Mouse (Mus musculus): ENCODE results near the gene Gm813.

Gm813 gene

DNA sequence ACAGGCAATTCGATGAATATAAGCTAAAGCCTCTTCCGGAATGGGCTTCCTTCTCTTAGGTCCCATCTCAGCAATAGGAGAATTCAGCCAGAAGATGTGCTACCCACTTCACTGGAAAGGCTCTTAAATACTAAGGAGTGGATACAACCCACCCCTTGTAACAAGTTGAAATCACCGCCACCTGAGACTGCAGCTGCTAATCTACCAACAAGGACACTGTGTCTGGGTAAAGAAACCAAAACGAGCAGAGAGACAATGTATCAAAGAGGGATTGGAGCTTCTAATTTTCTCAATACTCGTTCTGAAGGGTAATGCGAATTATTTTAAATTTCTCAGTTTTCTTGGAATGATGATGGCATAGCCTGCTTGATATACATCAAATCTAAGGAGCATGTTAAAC lies at the start of gene Gm813:
Gm813 (minus strand) TSS at position 101 of the 400 bp plus-strand sequence.
- DNase-seq (ENCODE audit: low spot score in 2 of 2): no peak

- DNase-seq (ENCODE audit: low spot score in 2 of 2): peak in 1 of 2 experiments; percentile 5
These were observed 48.4 kb upstream of the Gm813 start for GRCm38 (mm10) chr16:58665137-58665536.

GRCm38 (mm10) chr16:58663816-58664215 lies 47.0 kb upstream of the Gm813 start:
- no peak for DNase-seq (ENCODE audit: low spot score in 2 of 2)

DNA sequence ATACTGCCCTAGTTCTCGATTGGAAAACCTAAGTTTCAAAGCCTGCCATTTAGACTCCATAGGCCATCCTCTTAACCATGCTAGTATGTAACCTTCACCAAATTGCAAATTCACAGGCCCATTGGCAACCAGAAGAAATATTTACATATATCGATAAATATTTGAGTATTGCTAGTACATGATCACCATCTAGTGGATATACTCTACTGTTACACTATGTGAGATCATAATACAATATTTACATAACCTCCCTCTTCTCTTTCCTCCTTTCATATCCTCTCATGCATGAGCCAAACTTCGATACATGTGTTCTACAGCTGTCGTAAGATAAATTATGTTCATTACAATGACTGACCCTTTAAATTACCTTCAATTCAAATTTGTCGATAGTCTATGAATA lies 46.2 kb upstream of the Gm813 start:
- DNase-seq (ENCODE audit: low spot score in 2 of 2): no peak

GRCm38 (mm10) chr16:58662287-58662791 lies 45.6 kb upstream of the Gm813 start:
- no peak for DNase-seq (ENCODE audit: low spot score in 2 of 2)

- DNase-seq (ENCODE audit: low spot score in 2 of 2): peak; percentile 47 to 59
These were observed 45.0 kb upstream of the Gm813 start for GRCm38 (mm10) chr16:58661826-58662225.

GRCm38 (mm10) chr16:58658668-58659067 lies 41.9 kb upstream of the Gm813 start:
- peak in 1 of 2 experiments; percentile 18 for DNase-seq (ENCODE audit: low spot score in 2 of 2)

GRCm38 (mm10) chr16:58656526-58656925 lies 39.7 kb upstream of the Gm813 start:
- no peak for DNase-seq (ENCODE audit: low spot score in 2 of 2)

GRCm38 (mm10) chr16:58655751-58656150 lies 39.0 kb upstream of the Gm813 start:
- DNase-seq (ENCODE audit: low spot score in 2 of 2): no peak

- no peak for DNase-seq (ENCODE audit: low spot score in 2 of 2)
These were observed 33.2 kb upstream of the Gm813 start for GRCm38 (mm10) chr16:58649979-58650378.

DNA sequence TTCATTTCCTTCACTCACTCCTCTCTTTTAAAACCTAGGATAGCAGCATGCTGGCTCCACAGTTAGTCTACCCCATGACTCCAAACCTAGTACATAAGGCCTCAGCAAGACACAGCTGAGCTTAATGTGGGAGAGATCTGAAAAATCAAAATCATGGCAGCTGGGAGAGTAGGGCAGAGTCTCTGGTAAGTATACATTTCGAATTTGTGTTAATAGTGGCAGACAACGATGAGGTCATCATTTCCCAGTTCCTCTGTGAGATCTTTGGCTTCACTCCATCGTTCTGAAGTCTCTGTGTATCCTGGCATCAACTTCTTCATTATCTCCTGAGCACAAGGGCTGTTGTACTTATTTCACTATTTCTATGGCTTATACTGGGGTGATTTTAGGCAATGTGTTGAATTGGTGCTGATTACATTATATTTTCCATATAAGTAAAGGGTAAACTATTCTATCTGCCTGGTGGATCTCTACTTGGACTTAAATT lies 22.0 kb upstream of the Gm813 start, which contains the start of gene E330017A01Rik:
E330017A01Rik (minus strand) TSS at position 51 of the 487 bp plus-strand sequence.
- DNase-seq (ENCODE audit: low spot score in 2 of 2): no peak

- DNase-seq (ENCODE audit: low spot score in 2 of 2): no peak
These were observed 21.2 kb upstream of the Gm813 start for GRCm38 (mm10) chr16:58638016-58638415.

DNA sequence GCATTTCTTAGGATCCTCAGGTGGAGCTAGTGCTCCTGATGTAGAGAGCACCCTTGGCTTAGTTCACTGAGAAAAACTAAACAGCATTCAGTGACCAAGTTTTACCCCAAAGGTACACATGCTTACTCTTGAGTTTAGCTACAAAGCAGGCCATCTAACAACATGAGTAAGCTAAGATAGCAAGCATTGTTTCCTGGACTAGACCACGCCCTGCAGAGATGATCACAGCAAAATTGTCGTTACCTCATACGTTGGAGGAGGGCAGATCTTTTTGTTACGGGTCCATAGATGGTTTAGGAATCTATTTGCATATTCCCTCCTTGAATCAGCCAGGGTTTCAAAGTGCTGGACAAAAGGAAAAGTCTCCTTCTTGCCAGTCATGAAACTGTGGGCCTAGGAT lies 20.7 kb upstream of the Gm813 start:
- DNase-seq (ENCODE audit: low spot score in 2 of 2): no peak

DNA sequence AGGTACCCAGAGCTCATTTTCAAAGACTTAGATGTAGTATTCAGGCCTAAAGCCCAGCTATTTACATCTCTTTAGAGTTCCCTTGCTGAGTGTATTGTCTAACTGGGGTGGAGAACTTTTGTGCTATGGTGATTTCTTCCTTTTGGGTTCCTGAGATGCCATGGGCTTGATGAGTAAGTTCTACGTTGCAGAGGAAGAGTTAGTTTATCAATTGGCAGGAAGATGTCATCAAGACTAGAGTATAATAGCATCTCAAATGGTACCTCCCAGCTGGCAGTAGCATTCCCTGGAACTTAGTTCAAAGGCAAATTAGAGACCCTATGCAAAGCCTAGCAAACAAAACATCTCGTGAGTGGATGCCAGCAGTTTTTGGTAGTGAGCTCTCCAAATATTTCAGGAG lies 19.1 kb upstream of the Gm813 start:
- DNase-seq (ENCODE audit: low spot score in 2 of 2): no peak

- no peak for DNase-seq (ENCODE audit: low spot score in 2 of 2)
These were observed 13.0 kb upstream of the Gm813 start for GRCm38 (mm10) chr16:58629736-58630135.

- no peak for DNase-seq (ENCODE audit: low spot score in 2 of 2)
These were observed 12.2 kb upstream of the Gm813 start for GRCm38 (mm10) chr16:58628968-58629367.

GRCm38 (mm10) chr16:58628336-58628680 lies 11.5 kb upstream of the Gm813 start:
- DNase-seq (ENCODE audit: low spot score in 2 of 2): no peak

DNA sequence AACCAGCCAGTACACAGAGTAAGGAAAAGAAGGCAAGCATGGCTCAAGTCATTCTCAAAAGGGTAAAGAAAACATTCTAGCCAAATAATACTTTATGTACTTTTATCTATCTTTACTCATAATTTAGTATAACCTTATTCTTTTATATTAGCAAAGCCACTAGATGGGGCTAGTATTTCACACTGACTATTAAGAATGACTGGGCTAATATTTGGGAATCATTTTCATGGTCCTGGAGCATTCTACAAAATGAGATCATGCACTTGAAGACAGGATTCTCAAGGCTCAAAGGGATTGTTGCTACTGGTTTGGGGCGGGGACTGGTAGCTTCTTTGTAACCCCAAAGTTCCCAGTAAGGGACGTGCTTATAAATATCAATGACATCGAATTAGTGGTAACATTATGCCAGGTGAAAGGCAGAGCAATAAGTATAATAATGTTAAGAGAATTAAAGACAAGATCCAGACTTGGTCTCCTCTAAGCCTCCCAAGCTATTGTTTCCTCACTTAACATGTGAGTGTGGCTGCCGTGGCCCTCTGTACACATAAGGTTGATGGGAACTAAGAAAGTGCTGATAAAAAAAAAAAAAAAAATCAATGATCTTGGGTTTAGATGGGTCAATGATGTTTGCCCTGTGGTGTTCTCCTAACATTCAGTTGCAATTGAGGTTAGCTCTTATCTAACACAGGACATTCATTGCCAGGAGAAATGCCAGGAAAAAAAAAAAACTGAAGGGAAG lies 11.0 kb upstream of the Gm813 start:
- DNase-seq (ENCODE audit: low spot score in 2 of 2): no peak

DNA sequence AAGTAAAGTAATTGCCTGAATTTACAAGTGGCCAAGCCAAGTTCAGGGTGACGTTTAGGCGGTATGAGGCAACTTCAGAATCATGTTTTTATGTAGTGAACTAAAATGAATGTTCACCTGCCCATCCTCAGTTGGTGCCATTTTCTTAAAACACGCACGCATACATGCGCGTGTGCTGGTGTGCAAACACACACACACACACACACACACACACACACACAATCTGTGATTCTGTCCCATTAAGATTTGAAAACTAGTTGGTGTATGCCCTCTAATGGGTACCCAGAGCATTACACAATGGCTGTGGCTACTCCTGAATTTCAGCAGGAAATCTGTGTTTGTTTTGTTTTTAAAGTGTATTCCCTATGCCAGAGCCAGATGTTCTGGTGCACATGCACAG lies 7.2 kb upstream of the Gm813 start:
- peak in 1 of 2 experiments; percentile 37 for DNase-seq (ENCODE audit: low spot score in 2 of 2)

GRCm38 (mm10) chr16:58623114-58623513 lies 6.3 kb upstream of the Gm813 start:
- DNase-seq (ENCODE audit: low spot score in 2 of 2): no peak

DNA sequence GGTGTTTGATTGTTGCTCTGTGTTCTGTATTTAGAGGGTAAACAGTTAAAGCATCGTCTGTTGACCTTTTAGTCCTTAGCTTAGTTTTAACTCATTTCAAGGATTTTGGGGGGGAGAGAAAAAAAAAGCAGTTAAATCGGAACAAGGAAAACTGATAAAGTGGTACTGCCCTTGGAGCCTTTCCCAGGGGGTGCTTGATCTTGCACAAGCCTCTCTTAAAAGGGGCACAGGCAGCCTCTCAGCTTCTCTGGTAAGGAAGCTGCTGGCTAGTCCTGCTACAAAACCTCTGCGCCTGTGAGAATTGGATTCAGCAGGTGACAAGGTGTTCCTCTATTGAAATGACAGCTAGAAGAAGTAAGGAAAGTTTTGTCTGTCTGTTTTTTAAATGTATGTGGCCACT lies 5.6 kb upstream of the Gm813 start:
- DNase-seq (ENCODE audit: low spot score in 2 of 2): no peak

- no peak for DNase-seq (ENCODE audit: low spot score in 2 of 2)
These were observed 568 bp upstream of the Gm813 start for GRCm38 (mm10) chr16:58617346-58617745.

DNA sequence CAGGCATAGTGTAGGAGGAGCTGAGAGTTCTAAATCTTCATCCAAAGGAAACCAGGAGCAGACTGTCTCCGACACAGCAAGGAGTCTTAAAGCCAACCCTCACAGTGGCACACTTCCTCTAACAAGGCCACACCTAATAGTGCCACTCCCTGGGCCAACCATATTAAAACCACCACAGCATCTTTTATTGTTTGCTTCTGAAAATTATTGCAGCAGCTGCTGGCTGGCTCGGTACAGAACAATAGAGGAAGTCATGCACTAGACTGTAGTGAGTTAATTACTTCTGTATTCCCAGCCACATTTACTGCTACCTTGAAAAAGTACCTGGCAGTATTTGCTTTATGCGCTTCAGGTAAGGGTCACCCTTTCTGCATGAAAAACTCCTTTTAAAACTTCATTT lies 3.8 kb downstream of the Gm813 start:
- no peak for DNase-seq (ENCODE audit: low spot score in 2 of 2)

DNA sequence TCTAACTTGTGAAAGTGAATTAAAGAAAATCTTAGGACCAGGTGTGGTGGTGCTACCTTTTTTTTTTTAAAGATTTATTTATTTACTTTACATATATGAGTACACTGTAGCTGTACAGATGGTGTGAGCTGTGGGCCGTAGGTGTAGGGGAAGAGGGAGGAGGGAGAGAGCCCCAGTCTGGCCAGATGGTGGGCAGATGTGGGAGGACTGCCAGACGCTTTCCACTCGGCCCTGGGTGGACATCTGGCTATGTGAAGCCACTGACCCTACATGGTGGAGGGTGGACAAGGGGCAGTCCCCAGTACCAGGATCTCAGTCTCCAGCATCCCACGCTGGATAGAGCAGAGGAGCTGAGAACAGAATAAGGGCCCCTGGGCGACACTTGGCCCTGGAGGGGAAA lies 9.7 kb downstream of the Gm813 start:
- DNase-seq (ENCODE audit: low spot score in 2 of 2): no peak
